ENCODE assay signal across 18 mouse cellular contexts in the genomic region with DNA sequence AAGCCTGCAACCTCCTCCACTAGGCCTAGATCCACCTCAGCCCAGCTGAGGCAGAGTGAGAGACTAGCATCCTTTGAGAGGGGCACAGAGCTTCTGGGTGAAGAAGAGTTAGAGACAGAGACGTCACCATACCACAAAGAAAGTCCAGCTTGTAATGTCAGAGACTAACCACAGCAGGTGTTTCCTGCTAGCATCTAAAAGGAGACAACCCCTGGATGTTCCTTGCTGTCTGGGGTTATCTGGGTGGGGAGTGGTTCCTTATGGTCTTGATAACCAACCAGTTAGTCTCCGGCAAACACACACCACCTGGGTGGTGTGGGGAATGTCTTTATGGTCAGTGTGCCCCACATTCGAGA.
DNase-seq lines count a peak whose midpoint lies in the region; ATAC-seq and TF ChIP-seq lines count a peak whose summit lies in the region.
"Had no signal": no experiment of that assay in that cellular context is flagged by ENCODE, and none has a peak within 500 bp of the region (broad histone marks: within the 10 kb centered on the region; RNA-seq: fewer than 3 reads in every experiment).

No protein-coding gene starts in this region.

- H3K36me3 ChIP-seq in liver, embryonic 14.5 days (replicated peaks; ENCODE audit: control insufficient read depth, insufficient read depth, low read depth): peaks cover 56% of the 10 kb centered on the region
- peaks cover 77% of the 10 kb centered on the region for H3K36me3 ChIP-seq in small intestine, adult 2 months (ENCODE audit: control insufficient read depth, insufficient read depth, low read length)
- H3K36me3 ChIP-seq in kidney, embryonic 16.5 days (ENCODE audit: insufficient read depth, low read length): peaks cover 78% of the 10 kb centered on the region

- H3K9ac ChIP-seq in liver, embryonic 14.5 days (replicated peaks): no peak overlapping the region
- H3K9ac ChIP-seq in kidney, embryonic 16.5 days (replicated peaks; ENCODE audit: low read length): no peak overlapping the region
- H3K9ac ChIP-seq: forebrain, embryonic 15.5 days; heart, embryonic 12.5 days; hindbrain, embryonic 12.5 days; lung, embryonic 15.5 days; midbrain, embryonic 12.5 days; neural tube, embryonic 12.5 days had no signal

- H3K4me3 ChIP-seq in liver, embryonic 14.5 days (ENCODE audit: insufficient read depth in 1 of 2, low read depth in 2 of 2, low read length in 2 of 2): no peak overlapping the region
- H3K4me3 ChIP-seq in small intestine, adult 2 months (ENCODE audit: low read depth, low read length): no peak overlapping the region
- H3K4me3 ChIP-seq in kidney, embryonic 16.5 days (ENCODE audit: low read length): no peak overlapping the region
- H3K4me3 ChIP-seq: forebrain, embryonic 15.5 days; heart, embryonic 12.5 days; hindbrain, embryonic 12.5 days; lung, embryonic 15.5 days; midbrain, embryonic 12.5 days; neural tube, embryonic 12.5 days had no signal

- H3K27ac ChIP-seq in liver, embryonic 14.5 days: no peak overlapping the region
- H3K27ac ChIP-seq in small intestine, adult 2 months (ENCODE audit: insufficient read depth, low read depth, low read length): peak overlapping the region; percentile 51; the same call in 1 of the 2 replicates
- H3K27ac ChIP-seq in kidney, embryonic 16.5 days (ENCODE audit: low read length): no peak overlapping the region
- H3K27ac ChIP-seq: forebrain, embryonic 15.5 days; hindbrain, embryonic 12.5 days; lung, embryonic 15.5 days; midbrain, embryonic 12.5 days; neural tube, embryonic 12.5 days had no signal

- TF ChIP-seq CTCF in liver, embryonic 14.5 days (IDR thresholded peaks at IDR 0.05; ENCODE audit: low read depth): no peak
- no peak for TF ChIP-seq CTCF in small intestine, adult 2 months (IDR thresholded peaks at IDR 0.05; ENCODE audit: extremely low read depth, insufficient read length, insufficient replicate concordance, low read depth, low read length)

- DNase-seq in CD4-positive, CD25-positive, alpha-beta regulatory T cell, adult 2 months (ENCODE audit: low read depth, low spot score): peak; percentile 72
- DNase-seq in liver, embryonic 14.5 days (ENCODE audit: low read depth in 3 of 3, low spot score in 3 of 3): peak in 1 of 3 experiments; percentile 14
- DNase-seq in layer of hippocampus, adult 9-10 months (ENCODE audit: low spot score): no peak
- no peak for DNase-seq in right cerebral cortex, postnatal 10 days (ENCODE audit: low spot score in 2 of 2)
- DNase-seq in lung, postnatal 25 days (ENCODE audit: low spot score): no peak
- DNase-seq: cerebellum, postnatal 25 days; kidney, adult 2 months; left cerebral cortex, postnatal 4 days; retina, postnatal 1 day had no signal

- ATAC-seq in activated CD4-positive, CD25-positive, alpha-beta regulatory T cell, adult 4 months: peak; percentile 86
- ATAC-seq in liver, embryonic 14.5 days (ENCODE audit: insufficient read depth): peak; percentile 52; the same call in 1 of the 2 replicates
- ATAC-seq in kidney, embryonic 16.5 days (ENCODE audit: low FRiP score, low TSS enrichment): no peak
- ATAC-seq: forebrain, embryonic 15.5 days had no signal

- TF ChIP-seq EP300 in liver, embryonic 14.5 days (IDR thresholded peaks at IDR 0.05; ENCODE audit: low read depth): 0 out of 2 replicates have a peak, but pooled peaks have one; percentile 12

- 8% methylated on average over 3 of the region's 3 CpGs for WGBS in liver, embryonic 14.5 days (ENCODE audit: insufficient replicate concordance)
- 49% methylated on average over 3 of the region's 3 CpGs for WGBS in small intestine, adult 2 months
- WGBS in kidney, embryonic 16.5 days: 77% methylated on average over 3 of the region's 3 CpGs

- H3K4me2 ChIP-seq in liver, embryonic 14.5 days (ENCODE audit: low read depth): no peak overlapping the region
- H3K4me2 ChIP-seq in kidney, embryonic 16.5 days (replicated peaks; ENCODE audit: low read depth, low read length): no peak overlapping the region
- H3K4me2 ChIP-seq: forebrain, embryonic 15.5 days; heart, embryonic 12.5 days; hindbrain, embryonic 12.5 days; lung, embryonic 15.5 days; midbrain, embryonic 12.5 days; neural tube, embryonic 12.5 days had no signal

- TF ChIP-seq POLR2A in small intestine, adult 2 months (IDR thresholded peaks at IDR 0.05; ENCODE audit: low read depth, low read length): no peak

- H3K4me1 ChIP-seq in liver, embryonic 14.5 days (replicated peaks; ENCODE audit: control insufficient read depth in 2 of 2, insufficient read depth in 2 of 2, low read length in 1 of 2): peaks cover 0 to 7% of the 10 kb centered on the region in 2 experiments; a peak in 2 of 4 replicates
- no peaks in the 10 kb centered on the region for H3K4me1 ChIP-seq in small intestine, adult 2 months (ENCODE audit: control insufficient read depth, insufficient read depth, insufficient read length, low read length)
- H3K4me1 ChIP-seq in kidney, embryonic 16.5 days (ENCODE audit: insufficient read depth, low read length): peaks cover 2% of the 10 kb centered on the region
- H3K4me1 ChIP-seq: lung, embryonic 15.5 days had no signal

- no peaks in the 10 kb centered on the region for H3K9me3 ChIP-seq in liver, embryonic 14.5 days (ENCODE audit: control insufficient read depth, low read length)
- H3K9me3 ChIP-seq in kidney, embryonic 16.5 days (ENCODE audit: low read length): no peaks in the 10 kb centered on the region
- H3K9me3 ChIP-seq: forebrain, embryonic 15.5 days; heart, embryonic 12.5 days; hindbrain, embryonic 12.5 days; lung, embryonic 15.5 days; midbrain, embryonic 12.5 days; neural tube, embryonic 12.5 days had no signal

- no peaks in the 10 kb centered on the region for H3K27me3 ChIP-seq in liver, embryonic 14.5 days (ENCODE audit: control insufficient read depth, insufficient read depth, low read length)
- H3K27me3 ChIP-seq in small intestine, adult 2 months (ENCODE audit: control insufficient read depth, insufficient read depth, low read length): no peaks in the 10 kb centered on the region
- H3K27me3 ChIP-seq in kidney, embryonic 16.5 days (ENCODE audit: insufficient read depth, low read length): no peaks in the 10 kb centered on the region
- H3K27me3 ChIP-seq: forebrain, embryonic 15.5 days; heart, embryonic 12.5 days; hindbrain, embryonic 12.5 days; lung, embryonic 15.5 days; midbrain, embryonic 12.5 days; neural tube, embryonic 12.5 days had no signal
